Mouse (Mus musculus) C2C12 (cell line): Measurements from ENCODE around the gene Pym1.

Experiments
- CTCF ChIP-seq: IDR thresholded peaks from one replicate; pipeline ENCODE4 v1.5.1; 2011; ENCODE audit not compliant: control insufficient read depth, insufficient read depth, insufficient read length
- MYOD1 ChIP-seq: IDR thresholded peaks from one replicate; pipeline ENCODE4 v1.6.1; 2011; ENCODE audit warnings: low read depth; ENCODE audit not compliant: control insufficient read depth, insufficient read length

GRCm38 (mm10) chr10:128801981-128802495 lies 54.3 kb downstream of the Pym1 start:
- TF ChIP-seq CTCF: no peak
- no peak for TF ChIP-seq MYOD1
